Mouse (Mus musculus): ENCODE results near the gene Fgfr2. TPM values are rescaled to one million over a fixed set of nuclear protein-coding genes. Genes with fewer than 3 reads are reported as not detected.
"Not testable (repeated sequence)": the region's sequence is repeated elsewhere in the genome, so short reads cannot be mapped to it uniquely, and the experiment has no call there.

Gene Fgfr2
- polyA plus RNA-seq, 1 experiment from 2014 or later = 18.5 TPM

DNA sequence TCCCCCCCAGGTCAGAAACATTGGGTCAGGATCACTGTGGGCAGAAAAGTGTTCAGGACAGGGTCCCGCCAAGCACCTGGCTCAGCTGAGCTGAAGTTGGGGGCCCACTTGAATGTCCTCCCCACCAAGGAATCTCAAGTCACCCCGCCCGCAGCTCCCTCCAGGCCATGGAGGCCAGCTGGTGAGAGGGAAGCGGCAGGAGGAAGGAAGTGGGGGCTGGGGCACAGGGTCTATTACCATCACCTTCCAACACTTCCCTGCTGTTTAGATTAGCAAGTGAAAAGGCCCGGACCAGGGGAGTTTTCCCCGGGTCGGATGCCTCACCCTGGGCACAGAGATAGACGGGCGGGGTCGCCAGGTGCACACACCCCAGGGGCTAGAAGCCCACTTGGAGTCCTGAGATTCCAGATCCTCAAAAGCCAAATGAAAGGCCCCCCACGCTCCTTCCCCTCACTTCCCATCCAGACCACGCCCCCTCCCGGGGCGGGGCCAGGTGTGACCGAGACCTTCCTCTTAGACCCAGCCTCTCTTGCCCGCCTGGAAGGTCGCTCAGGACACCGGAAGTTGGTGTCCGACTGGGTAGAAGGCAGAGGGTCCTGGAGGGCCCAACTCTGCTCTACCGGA lies 8.2 kb downstream of the Fgfr2 start:
- Histone ChIP-seq H3K4me1 (peaks cover 64% of the 10 kb centered on the region), H3K4me2 (peak overlapping the region; percentile 92), H3K27ac (0 out of 2 replicates have a peak overlapping the region, but pooled peaks have one; percentile 48), H3K27me3 (replicated peaks) (no peaks in the 10 kb centered on the region), H3K9ac (peak overlapping the region; percentile 64), H3K9me3 (replicated peaks) (no peaks in the 10 kb centered on the region), H3K36me3 (no peaks in the 10 kb centered on the region), H3K4me3 (peak overlapping the region; percentile 57)
- ATAC-seq = peak; percentile 69
- 7% methylated on average over 20 of the region's 20 CpGs for WGBS (ENCODE audit: insufficient replicate concordance)

DNA sequence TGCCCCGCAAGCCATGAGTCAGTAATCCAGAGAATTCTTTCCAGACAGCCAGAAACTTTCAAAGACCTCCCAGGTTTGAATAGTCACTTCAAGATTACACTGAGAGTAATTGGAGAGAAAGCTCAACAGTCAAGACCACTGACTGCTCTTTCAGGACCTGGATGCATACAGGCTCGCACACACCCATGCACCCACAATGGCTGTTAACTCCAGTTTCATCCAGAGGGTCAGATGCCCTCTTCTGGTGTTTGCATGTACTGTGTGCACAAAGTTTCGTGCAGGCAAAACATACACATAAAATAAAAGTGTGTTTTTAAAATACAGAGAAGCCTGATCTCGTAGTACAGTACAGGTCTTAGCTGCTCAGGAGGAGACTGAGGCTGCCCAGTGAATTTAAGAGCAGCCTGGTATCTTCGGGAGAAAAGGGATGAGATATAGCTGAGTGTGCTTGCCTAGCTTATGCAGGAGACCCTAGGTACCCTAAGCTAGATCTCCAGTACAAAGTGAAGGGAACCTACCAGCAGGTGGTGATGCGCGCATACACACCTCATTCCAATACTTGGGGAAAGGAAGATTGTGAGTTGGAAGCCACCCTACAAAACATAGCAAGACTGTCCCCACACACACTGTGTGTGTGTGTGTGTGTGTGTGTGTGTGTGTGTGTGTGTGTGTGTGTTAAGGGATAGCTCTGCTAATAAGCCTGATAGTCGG lies 9.8 kb downstream of the Fgfr2 start:
- 77% methylated on average over 8 of the region's 8 CpGs for WGBS (ENCODE audit: insufficient replicate concordance)
- Histone ChIP-seq H3K36me3 (no peaks in the 10 kb centered on the region), H3K9ac (no peak overlapping the region), H3K27ac (no peak overlapping the region), H3K4me2 (no peak overlapping the region), H3K9me3 (replicated peaks) (no peaks in the 10 kb centered on the region), H3K27me3 (replicated peaks) (no peaks in the 10 kb centered on the region), H3K4me1 (peaks cover 67% of the 10 kb centered on the region), H3K4me3 (no peak overlapping the region)
- no peak for ATAC-seq

DNA sequence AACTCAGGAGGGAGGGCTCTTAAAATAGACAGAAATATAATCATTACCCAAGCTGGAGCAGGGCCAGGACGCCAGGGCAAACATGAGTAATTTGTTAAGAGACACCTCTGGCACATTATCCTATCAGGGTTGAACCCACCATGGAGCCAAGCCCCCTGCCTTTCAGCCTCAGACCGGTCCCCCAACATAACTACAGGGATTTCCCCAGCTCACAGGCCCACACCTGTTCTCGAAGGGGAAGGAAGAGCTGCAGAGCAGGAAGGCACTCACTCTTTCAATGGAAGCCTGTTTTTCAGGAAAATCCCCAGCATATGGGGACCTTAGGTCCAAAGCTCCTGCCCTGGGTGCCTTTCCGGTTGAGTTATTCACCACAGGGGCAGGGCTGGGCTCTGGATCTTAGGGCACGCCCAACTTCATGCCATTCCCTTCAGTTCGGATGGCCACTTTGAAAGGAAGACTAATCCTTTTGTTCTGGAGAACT lies 10.8 kb downstream of the Fgfr2 start:
- Histone ChIP-seq H3K27ac (no peak overlapping the region), H3K9ac (no peak overlapping the region), H3K9me3 (replicated peaks) (no peaks in the 10 kb centered on the region), H3K36me3 (no peaks in the 10 kb centered on the region), H3K4me3 (no peak overlapping the region), H3K4me2 (no peak overlapping the region), H3K4me1 (peaks cover 60% of the 10 kb centered on the region), H3K27me3 (replicated peaks) (no peaks in the 10 kb centered on the region)
- 60% methylated on average over 6 of the region's 6 CpGs for WGBS (ENCODE audit: insufficient replicate concordance)
- ATAC-seq = no peak

DNA sequence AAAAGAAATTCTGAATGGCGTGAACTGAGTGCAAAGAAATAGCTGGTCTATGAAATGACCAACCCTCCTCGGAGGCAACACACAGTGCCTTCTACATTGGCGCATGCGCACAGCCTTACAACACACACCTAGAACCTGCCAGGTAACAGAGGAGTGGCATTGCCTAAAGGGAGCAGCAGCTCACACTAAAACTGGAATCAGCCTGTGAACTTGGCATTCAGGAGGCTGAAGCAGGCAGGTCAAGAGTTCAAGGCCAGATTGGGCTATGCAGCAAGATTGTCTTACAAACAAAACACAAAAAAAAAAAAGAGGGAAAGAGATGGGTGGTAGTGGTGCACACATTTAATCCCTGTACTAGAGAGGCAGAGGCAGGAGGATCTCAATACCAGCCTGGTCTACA lies 13.7 kb downstream of the Fgfr2 start:
- no peaks in the 10 kb centered on the region for H3K9me3 ChIP-seq (replicated peaks)
- H3K36me3 ChIP-seq = no peaks in the 10 kb centered on the region
- WGBS (ENCODE audit: insufficient replicate concordance) = 89% methylated on average over 4 of the region's 4 CpGs
- H3K27me3 ChIP-seq (replicated peaks) = no peaks in the 10 kb centered on the region
- no peak overlapping the region for H3K9ac ChIP-seq
- no peak overlapping the region for H3K27ac ChIP-seq
- no peak for ATAC-seq
- H3K4me3 ChIP-seq = no peak overlapping the region
- H3K4me1 ChIP-seq = peaks cover 41% of the 10 kb centered on the region
- no peak overlapping the region for H3K4me2 ChIP-seq

DNA sequence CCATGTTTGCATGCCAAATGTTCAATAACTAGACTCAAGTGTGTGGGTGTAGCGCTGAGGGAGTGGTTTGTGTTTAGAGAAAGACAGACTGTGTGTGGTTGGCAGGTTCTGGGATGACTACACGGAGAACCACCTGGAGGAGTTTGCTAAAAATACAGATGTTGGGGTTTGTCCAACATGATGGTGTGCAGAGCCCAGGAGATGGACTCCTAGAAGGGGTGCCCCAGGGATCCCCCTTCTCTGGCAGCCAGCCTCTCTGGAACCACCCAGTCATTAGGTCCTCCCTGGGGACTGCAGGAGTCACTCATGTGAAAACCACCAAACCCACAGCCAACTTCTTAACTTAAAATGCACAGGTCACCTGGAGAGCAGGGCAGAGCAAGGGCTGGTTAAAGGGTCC lies 14.5 kb downstream of the Fgfr2 start:
- no peak overlapping the region for H3K27ac ChIP-seq
- WGBS (ENCODE audit: insufficient replicate concordance) = 61% methylated on average over 2 of the region's 2 CpGs
- peaks cover 34% of the 10 kb centered on the region for H3K4me1 ChIP-seq
- H3K27me3 ChIP-seq (replicated peaks) = no peaks in the 10 kb centered on the region
- H3K4me2 ChIP-seq = no peak overlapping the region
- no peaks in the 10 kb centered on the region for H3K9me3 ChIP-seq (replicated peaks)
- no peak for ATAC-seq
- no peaks in the 10 kb centered on the region for H3K36me3 ChIP-seq
- H3K9ac ChIP-seq = no peak overlapping the region
- no peak overlapping the region for H3K4me3 ChIP-seq

DNA sequence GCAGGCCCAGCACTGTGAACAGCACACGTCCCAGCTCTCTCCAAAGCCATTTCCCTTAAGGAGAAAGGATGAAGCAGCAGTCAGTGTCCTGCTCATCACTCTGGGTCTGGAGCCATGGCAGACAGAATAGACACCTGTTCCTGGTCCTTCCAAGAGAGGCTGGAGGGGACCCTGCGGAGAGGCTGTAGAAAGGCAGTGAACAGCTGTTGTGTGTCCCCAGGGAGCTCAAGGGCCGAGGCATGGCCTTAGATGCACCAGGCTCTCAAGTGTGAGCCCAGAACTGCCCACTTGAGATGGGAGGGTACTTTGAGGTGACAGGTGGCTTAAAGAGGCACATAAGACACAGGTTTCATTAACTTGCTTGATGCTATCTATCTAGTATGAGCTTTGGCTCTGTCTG lies 20.6 kb downstream of the Fgfr2 start:
- ATAC-seq = no peak
- Histone ChIP-seq H3K9ac (no peak overlapping the region), H3K9me3 (replicated peaks) (no peaks in the 10 kb centered on the region), H3K4me1 (peaks cover 14% of the 10 kb centered on the region; the same call in 1 of the 2 replicates), H3K4me3 (no peak overlapping the region), H3K27me3 (replicated peaks) (no peaks in the 10 kb centered on the region), H3K27ac (no peak overlapping the region), H3K4me2 (no peak overlapping the region), H3K36me3 (no peaks in the 10 kb centered on the region)
- 73% methylated on average over 3 of the region's 3 CpGs for WGBS (ENCODE audit: insufficient replicate concordance)

DNA sequence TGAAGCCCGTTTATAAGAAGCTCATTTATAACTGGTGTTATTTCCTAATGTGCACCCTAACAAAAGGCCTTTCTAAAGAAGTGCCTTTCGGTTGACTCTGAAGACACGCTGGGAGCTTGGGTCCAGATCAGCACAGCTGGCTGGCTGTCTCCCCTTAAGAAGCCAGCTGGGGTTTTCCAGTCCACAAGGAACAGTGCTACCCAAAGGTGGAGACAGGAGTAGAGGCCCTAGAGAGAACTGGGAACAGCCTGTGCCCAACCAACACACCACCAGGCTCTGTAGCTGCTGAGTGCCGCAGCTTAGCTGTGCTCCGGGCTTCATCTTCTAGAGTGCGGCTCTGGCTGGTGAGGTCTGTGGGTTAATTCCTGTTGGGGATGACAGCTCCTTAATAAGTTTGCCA lies 22.1 kb downstream of the Fgfr2 start:
- no peak for ATAC-seq
- no peaks in the 10 kb centered on the region for H3K9me3 ChIP-seq (replicated peaks)
- H3K4me2 ChIP-seq = no peak overlapping the region
- no peak overlapping the region for H3K9ac ChIP-seq
- H3K4me3 ChIP-seq = no peak overlapping the region
- H3K36me3 ChIP-seq = no peaks in the 10 kb centered on the region
- H3K27ac ChIP-seq = no peak overlapping the region
- H3K27me3 ChIP-seq (replicated peaks) = no peaks in the 10 kb centered on the region
- peaks cover 9% of the 10 kb centered on the region; the same call in 1 of the 2 replicates for H3K4me1 ChIP-seq
- WGBS (ENCODE audit: insufficient replicate concordance) = 85% methylated on average over 6 of the region's 6 CpGs

DNA sequence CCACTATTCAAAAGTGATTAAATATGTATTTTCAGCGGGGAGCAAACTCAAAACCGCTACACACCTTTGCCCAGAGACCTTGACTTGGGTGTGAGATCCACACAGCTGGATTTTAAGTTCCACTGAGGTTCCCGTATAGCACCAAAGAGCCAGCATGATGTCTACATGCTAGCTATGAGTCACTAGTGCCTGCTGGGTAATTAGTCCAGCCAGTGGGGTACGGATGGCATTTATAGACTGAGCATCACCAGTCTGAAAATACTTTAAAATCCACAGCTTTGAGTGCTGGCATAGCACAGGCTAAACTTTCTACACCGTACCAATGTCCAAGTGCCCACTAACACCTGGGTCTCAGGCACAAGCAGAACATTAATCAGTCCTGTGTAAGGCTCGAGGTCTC lies 23.0 kb downstream of the Fgfr2 start:
- Histone ChIP-seq H3K9me3 (replicated peaks) (no peaks in the 10 kb centered on the region), H3K9ac (no peak overlapping the region), H3K36me3 (no peaks in the 10 kb centered on the region), H3K4me1 (0 out of 2 replicates have a peak, but pooled peaks cover 4% of the 10 kb centered on the region), H3K27ac (no peak overlapping the region), H3K27me3 (replicated peaks) (no peaks in the 10 kb centered on the region), H3K4me2 (no peak overlapping the region), H3K4me3 (no peak overlapping the region)
- ATAC-seq = no peak
- 69% methylated on average over 6 of the region's 6 CpGs for WGBS (ENCODE audit: insufficient replicate concordance)

DNA sequence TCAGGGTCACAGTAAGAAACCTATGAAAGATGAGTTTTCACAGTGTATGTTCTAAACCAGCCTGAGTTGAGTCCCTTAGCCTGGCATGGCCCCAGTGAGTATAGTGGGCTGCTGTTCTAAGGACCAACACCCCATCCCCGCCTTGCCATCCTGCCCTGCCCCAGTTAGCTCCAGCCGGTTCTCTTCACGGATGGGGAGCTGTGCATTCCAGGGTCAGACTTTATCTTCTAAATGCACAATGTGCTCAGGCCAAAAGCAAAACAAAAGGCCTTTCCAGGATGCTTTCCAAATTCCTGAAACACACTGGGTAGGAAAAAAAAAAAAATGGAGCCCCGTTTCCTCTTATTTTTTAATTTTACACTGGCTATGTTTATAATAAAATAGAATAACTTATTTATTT lies 23.9 kb downstream of the Fgfr2 start:
- H3K27me3 ChIP-seq (replicated peaks) = no peaks in the 10 kb centered on the region
- H3K4me3 ChIP-seq = no peak overlapping the region
- H3K4me1 ChIP-seq = 0 out of 2 replicates have a peak, but pooled peaks cover 4% of the 10 kb centered on the region
- H3K9ac ChIP-seq = no peak overlapping the region
- no peaks in the 10 kb centered on the region for H3K36me3 ChIP-seq
- WGBS (ENCODE audit: insufficient replicate concordance) = 73% methylated on average over 4 of the region's 4 CpGs
- no peaks in the 10 kb centered on the region for H3K9me3 ChIP-seq (replicated peaks)
- no peak overlapping the region for H3K27ac ChIP-seq
- H3K4me2 ChIP-seq = no peak overlapping the region
- no peak for ATAC-seq

DNA sequence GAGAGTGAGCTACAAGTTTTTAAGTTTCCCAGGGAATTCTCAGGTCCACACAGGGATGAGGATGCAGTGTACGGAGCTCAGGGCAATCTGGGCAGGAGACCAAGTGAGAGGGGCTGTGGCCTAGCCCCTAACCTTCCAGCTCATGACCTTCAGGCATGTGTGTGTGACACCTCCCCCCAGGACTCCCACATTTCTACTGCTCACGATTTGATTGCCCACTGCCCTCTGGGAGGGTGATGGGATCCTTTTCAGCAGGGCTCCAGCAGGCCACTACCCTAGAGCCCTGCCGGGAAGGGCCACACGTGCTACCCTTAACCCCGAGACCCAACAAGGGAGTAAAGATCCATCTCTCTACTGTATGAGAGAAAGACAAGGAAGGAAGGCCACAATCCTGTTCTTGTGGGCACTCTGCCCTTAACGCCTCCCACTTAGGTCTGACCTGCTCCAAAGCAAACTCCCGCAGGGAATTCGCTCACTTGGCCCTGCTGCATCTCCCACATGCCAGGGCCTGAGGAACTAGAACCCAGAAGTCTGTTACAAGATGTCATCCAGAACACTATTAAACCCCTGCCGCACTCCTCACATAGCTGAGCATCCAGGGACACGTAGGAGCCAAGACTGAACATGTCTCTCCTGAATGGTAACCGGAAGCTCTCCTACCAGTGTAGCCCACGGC lies 24.9 kb downstream of the Fgfr2 start:
- Histone ChIP-seq H3K27ac (no peak overlapping the region), H3K4me3 (no peak overlapping the region), H3K9me3 (replicated peaks) (no peaks in the 10 kb centered on the region), H3K4me2 (no peak overlapping the region), H3K27me3 (replicated peaks) (no peaks in the 10 kb centered on the region), H3K9ac (no peak overlapping the region), H3K4me1 (0 out of 2 replicates have a peak, but pooled peaks cover 4% of the 10 kb centered on the region), H3K36me3 (no peaks in the 10 kb centered on the region)
- 79% methylated on average over 12 of the region's 12 CpGs for WGBS (ENCODE audit: insufficient replicate concordance)
- ATAC-seq = no peak

DNA sequence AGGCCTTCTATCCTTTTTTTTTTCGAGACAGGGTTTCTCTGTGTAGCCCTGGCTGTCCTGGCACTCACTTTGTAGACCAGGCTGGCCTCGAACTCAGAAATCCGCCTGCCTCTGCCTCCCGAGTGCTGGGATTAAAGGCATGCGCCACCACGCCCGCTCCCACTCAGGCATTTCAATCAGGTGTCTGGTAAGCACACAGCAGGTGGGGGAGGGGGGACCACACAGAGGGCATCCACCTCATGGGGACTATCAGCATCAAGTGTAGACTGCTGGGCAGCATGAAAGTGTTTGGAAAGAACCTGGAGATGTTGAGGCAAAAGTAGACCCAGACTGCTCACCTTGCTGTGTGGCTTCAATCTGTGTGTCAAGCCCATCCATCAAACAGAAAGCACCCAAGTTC lies 27.5 kb downstream of the Fgfr2 start:
- not testable (repeated sequence) for H3K4me3 ChIP-seq; ATAC-seq; H3K9me3 ChIP-seq (replicated peaks); H3K27ac ChIP-seq; H3K4me2 ChIP-seq; H3K27me3 ChIP-seq (replicated peaks); H3K36me3 ChIP-seq; H3K9ac ChIP-seq
- WGBS (ENCODE audit: insufficient replicate concordance) = 77% methylated on average over 7 of the region's 7 CpGs
- H3K4me1 ChIP-seq = peaks cover 13% of the 10 kb centered on the region

Data from liver, embryonic 12.5 days (tissue).